Mouse (Mus musculus): ENCODE measurements around the gene Lhfpl2. TPM values are rescaled to one million over a fixed set of nuclear protein-coding genes. Genes with fewer than 3 reads are reported as not detected.
"Not testable (repeated sequence)": the region's sequence is repeated elsewhere in the genome, so short reads cannot be mapped to it uniquely, and the experiment has no call there.

The Lhfpl2 gene
- 74.3 and 75.2 TPM in 2 replicates for polyA plus RNA-seq (2015; fragmentation: Nextera tagmentation; extraction: Ambion mirVana)

- Histone ChIP-seq H3K36me3 (no peaks in the 10 kb centered on the region), H3K4me2 (peak within 1 kb of the TSS; percentile 82), H3K9me3 (no peaks in the 10 kb centered on the region), H3K4me3 (peak within 1 kb of the TSS; percentile 86), H3K27ac (peak within 1 kb of the TSS; percentile 93), H3K27me3 (no peaks in the 10 kb centered on the region), H3K4me1 (peaks cover 28% of the 10 kb centered on the region), H3K9ac (peak within 1 kb of the TSS; percentile 69)
- ATAC-seq (ENCODE audit: insufficient number of reproducible peaks, low FRiP score, low TSS enrichment, low read depth), result peak; percentile 83
- under 1% methylated on average over 56 of the region's 85 CpGs for WGBS
Measured at GRCm38 (mm10) chr13:94057563-94058560, at the start of gene Lhfpl2. Lhfpl2 (plus strand) TSS chr13:94057796.

DNA sequence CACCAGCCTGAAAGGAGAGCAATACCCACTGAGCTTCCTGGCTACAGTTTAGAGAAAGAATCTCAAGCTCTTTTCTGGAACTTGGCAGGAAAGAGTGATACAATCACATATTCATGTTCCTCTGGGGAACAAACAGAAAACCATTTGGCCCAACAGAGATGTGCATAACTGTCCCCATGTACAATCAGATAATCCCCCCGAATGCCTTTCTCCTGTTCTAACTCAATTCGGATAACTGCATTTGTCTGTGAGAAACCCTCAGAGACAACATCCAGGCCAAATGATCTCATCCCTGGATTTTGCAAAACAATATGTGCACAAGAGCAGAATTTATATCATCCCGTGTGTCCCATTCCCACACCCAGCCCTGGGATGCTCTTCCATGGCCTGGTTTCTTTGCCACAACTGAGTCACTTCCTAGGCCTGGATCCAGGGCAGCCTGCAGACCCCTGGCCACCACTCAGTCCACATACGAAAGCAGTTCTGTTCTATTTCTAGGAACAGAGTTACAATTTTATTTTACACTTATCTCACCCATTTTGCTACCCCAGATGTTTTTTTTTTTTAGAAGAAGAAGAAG lies 45.5 kb upstream of the Lhfpl2 start:
- no peak overlapping the region for H3K27ac ChIP-seq
- peak; percentile 74; the same call in 1 of the 2 replicates for ATAC-seq (ENCODE audit: insufficient number of reproducible peaks, low FRiP score, low TSS enrichment, low read depth)
- no peak overlapping the region for H3K4me3 ChIP-seq
- no peak overlapping the region for H3K9ac ChIP-seq
- no peaks in the 10 kb centered on the region for H3K27me3 ChIP-seq
- H3K4me2 ChIP-seq, result no peak overlapping the region
- no peaks in the 10 kb centered on the region for H3K9me3 ChIP-seq
- 63% methylated on average over 4 of the region's 4 CpGs for WGBS
- H3K4me1 ChIP-seq, result peaks cover 8% of the 10 kb centered on the region; the same call in 1 of the 2 replicates
- no peaks in the 10 kb centered on the region for H3K36me3 ChIP-seq

DNA sequence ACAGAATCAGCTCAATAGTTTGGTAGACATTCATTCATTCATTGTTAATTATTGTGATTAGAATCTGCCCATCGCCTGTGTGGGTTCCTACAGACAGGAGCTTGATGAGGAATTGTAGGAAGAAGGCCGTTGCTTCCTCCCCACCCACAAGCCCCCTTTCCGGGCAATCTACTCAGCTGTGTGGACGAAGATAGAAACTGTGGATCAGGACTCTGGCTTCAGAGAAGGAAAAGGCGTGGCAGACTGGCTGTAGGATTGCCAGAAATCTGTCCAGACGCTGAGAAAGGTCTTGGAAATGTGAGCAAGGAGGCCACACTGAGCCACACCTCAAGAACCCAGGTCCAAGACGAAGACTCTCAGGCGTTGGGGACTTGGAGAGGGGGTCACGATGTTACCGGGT lies 43.6 kb upstream of the Lhfpl2 start:
- Histone ChIP-seq H3K9ac (no peak overlapping the region), H3K4me1 (peaks cover 8% of the 10 kb centered on the region; the same call in 1 of the 2 replicates), H3K27me3 (no peaks in the 10 kb centered on the region), H3K27ac (no peak overlapping the region), H3K36me3 (no peaks in the 10 kb centered on the region), H3K4me3 (no peak overlapping the region), H3K9me3 (no peaks in the 10 kb centered on the region), H3K4me2 (no peak overlapping the region)
- no peak for ATAC-seq (ENCODE audit: insufficient number of reproducible peaks, low FRiP score, low TSS enrichment, low read depth)
- WGBS, result 68% methylated on average over 10 of the region's 10 CpGs

GRCm38 (mm10) chr13:94024575-94024974 lies 33.0 kb upstream of the Lhfpl2 start:
- not testable (repeated sequence) for H3K36me3 ChIP-seq; H3K9ac ChIP-seq; ATAC-seq (ENCODE audit: insufficient number of reproducible peaks, low FRiP score, low TSS enrichment, low read depth); H3K4me2 ChIP-seq; H3K27ac ChIP-seq; H3K4me3 ChIP-seq; H3K9me3 ChIP-seq; H3K27me3 ChIP-seq
- 68% methylated on average over 10 of the region's 13 CpGs for WGBS
- peaks cover 16% of the 10 kb centered on the region for H3K4me1 ChIP-seq

GRCm38 (mm10) chr13:94029147-94029546 lies 28.4 kb upstream of the Lhfpl2 start:
- no peak for ATAC-seq (ENCODE audit: insufficient number of reproducible peaks, low FRiP score, low TSS enrichment, low read depth)
- Histone ChIP-seq H3K9me3 (no peaks in the 10 kb centered on the region), H3K27ac (peak overlapping the region; percentile 59), H3K9ac (no peak overlapping the region), H3K4me3 (no peak overlapping the region), H3K27me3 (no peaks in the 10 kb centered on the region), H3K36me3 (no peaks in the 10 kb centered on the region), H3K4me1 (peaks cover 16% of the 10 kb centered on the region), H3K4me2 (no peak overlapping the region)
- 44% methylated on average over 10 of the region's 10 CpGs for WGBS

- no peak overlapping the region for H3K9ac ChIP-seq
- no peak overlapping the region for H3K4me2 ChIP-seq
- no peaks in the 10 kb centered on the region for H3K36me3 ChIP-seq
- no peaks in the 10 kb centered on the region for H3K27me3 ChIP-seq
- peaks cover 16% of the 10 kb centered on the region for H3K4me1 ChIP-seq
- no peak overlapping the region for H3K27ac ChIP-seq
- no peak for ATAC-seq (ENCODE audit: insufficient number of reproducible peaks, low FRiP score, low TSS enrichment, low read depth)
- H3K4me3 ChIP-seq, result no peak overlapping the region
- no peaks in the 10 kb centered on the region for H3K9me3 ChIP-seq
- 81% methylated on average over 2 of the region's 2 CpGs for WGBS
Measured at GRCm38 (mm10) chr13:94030551-94030950, 27.0 kb upstream of the Lhfpl2 start.

GRCm38 (mm10) chr13:94037313-94038051 lies 20.1 kb upstream of the Lhfpl2 start:
- ATAC-seq (ENCODE audit: insufficient number of reproducible peaks, low FRiP score, low TSS enrichment, low read depth), result no peak
- peak overlapping the region; percentile 39; the same call in 1 of the 2 replicates for H3K27ac ChIP-seq

GRCm38 (mm10) chr13:94038052-94038340 lies 19.6 kb upstream of the Lhfpl2 start:
- H3K9ac ChIP-seq, result no peak overlapping the region
- no peak overlapping the region for H3K4me3 ChIP-seq
- H3K9me3 ChIP-seq, result no peaks in the 10 kb centered on the region
- ATAC-seq (ENCODE audit: insufficient number of reproducible peaks, low FRiP score, low TSS enrichment, low read depth), result no peak
- H3K27ac ChIP-seq, result peak overlapping the region; percentile 39; the same call in 1 of the 2 replicates
- H3K36me3 ChIP-seq, result no peaks in the 10 kb centered on the region
- H3K4me2 ChIP-seq, result no peak overlapping the region
- 46% methylated on average over 2 of the region's 2 CpGs for WGBS
- H3K27me3 ChIP-seq, result no peaks in the 10 kb centered on the region
- peaks cover 6% of the 10 kb centered on the region; the same call in 1 of the 2 replicates for H3K4me1 ChIP-seq

More at GRCm38 (mm10) chr13:94037313-94038051, 20.1 kb upstream of the Lhfpl2 start:
- Histone ChIP-seq H3K9me3 (no peaks in the 10 kb centered on the region), H3K4me1 (peaks cover 6% of the 10 kb centered on the region; the same call in 1 of the 2 replicates), H3K36me3 (no peaks in the 10 kb centered on the region), H3K4me2 (no peak overlapping the region), H3K27me3 (no peaks in the 10 kb centered on the region), H3K4me3 (no peak overlapping the region), H3K9ac (no peak overlapping the region)
- 42% methylated on average over 6 of the region's 6 CpGs for WGBS

GRCm38 (mm10) chr13:94050036-94050435 lies 7.6 kb upstream of the Lhfpl2 start:
- no peak overlapping the region for H3K4me2 ChIP-seq
- no peaks in the 10 kb centered on the region for H3K4me1 ChIP-seq
- H3K36me3 ChIP-seq, result no peaks in the 10 kb centered on the region
- ATAC-seq (ENCODE audit: insufficient number of reproducible peaks, low FRiP score, low TSS enrichment, low read depth), result no peak
- no peak overlapping the region for H3K27ac ChIP-seq
- no peak overlapping the region for H3K4me3 ChIP-seq
- no peaks in the 10 kb centered on the region for H3K27me3 ChIP-seq
- H3K9me3 ChIP-seq, result no peaks in the 10 kb centered on the region
- 46% methylated on average over 7 of the region's 7 CpGs for WGBS
- no peak overlapping the region for H3K9ac ChIP-seq

DNA sequence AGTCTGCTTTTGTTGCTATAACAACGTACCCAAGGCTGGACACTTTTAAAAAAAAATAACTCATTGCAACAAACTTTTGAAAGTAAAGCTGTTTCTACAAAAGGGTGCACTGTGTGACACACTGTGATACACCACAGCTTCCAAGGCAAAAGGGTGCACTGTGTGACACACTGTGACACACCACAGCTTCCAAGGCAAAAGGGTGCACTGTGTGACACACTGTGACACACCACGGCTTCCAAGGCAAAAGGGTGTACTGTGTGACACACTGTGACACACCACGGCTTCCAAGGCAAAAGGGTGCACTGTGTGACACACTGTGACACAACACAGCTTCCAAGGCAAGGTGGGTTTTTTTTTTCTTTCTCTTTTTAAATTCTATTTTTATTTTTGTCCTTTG lies 6.8 kb upstream of the Lhfpl2 start:
- ATAC-seq (ENCODE audit: insufficient number of reproducible peaks, low FRiP score, low TSS enrichment, low read depth), result no peak
- Histone ChIP-seq H3K36me3 (no peaks in the 10 kb centered on the region), H3K27me3 (no peaks in the 10 kb centered on the region), H3K4me1 (no peaks in the 10 kb centered on the region), H3K9me3 (no peaks in the 10 kb centered on the region), H3K27ac (no peak overlapping the region), H3K9ac (no peak overlapping the region), H3K4me3 (no peak overlapping the region), H3K4me2 (no peak overlapping the region)
- WGBS, result 91% methylated on average over 3 of the region's 3 CpGs

- ATAC-seq (ENCODE audit: insufficient number of reproducible peaks, low FRiP score, low TSS enrichment, low read depth), result no peak; the same call in 1 of the 2 replicates
- peak overlapping the region; percentile 86 for H3K4me3 ChIP-seq
Measured at GRCm38 (mm10) chr13:94057036-94057562, 497 bp upstream of the Lhfpl2 start.

More at GRCm38 (mm10) chr13:94057036-94057562, 497 bp upstream of the Lhfpl2 start:
- H3K9me3 ChIP-seq, result no peaks in the 10 kb centered on the region
- WGBS, result 3% methylated on average over 17 of the region's 17 CpGs
- no peaks in the 10 kb centered on the region for H3K27me3 ChIP-seq
- H3K9ac ChIP-seq, result peak overlapping the region; percentile 69
- peak overlapping the region; percentile 93 for H3K27ac ChIP-seq
- H3K4me2 ChIP-seq, result peak overlapping the region; percentile 82
- H3K4me1 ChIP-seq, result peaks cover 21% of the 10 kb centered on the region; the same call in 1 of the 2 replicates
- H3K36me3 ChIP-seq, result no peaks in the 10 kb centered on the region
